Mouse (Mus musculus) embryonic facial prominence, embryonic 12.5 days (tissue): ENCODE results near the gene Muc3a. TPM values are rescaled to one million over a fixed set of nuclear protein-coding genes. Genes with fewer than 3 reads are reported as not detected.

Source experiments
- ATAC-seq: fragments of 200-750 bp; cut with Nextera tagmentation; 2 replicates; pipeline ENCODE4 v1.8.0; 2017; ENCODE audit not compliant: insufficient number of reproducible peaks, insufficient read depth, low FRiP score, low TSS enrichment
- H3K27ac ChIP-seq: fragments of 300-500 bp; sonication (generic); 2 replicates; pipeline ENCODE4 v1.5.1; 2016; ENCODE audit warnings: mild to moderate bottlenecking
- H3K27me3 ChIP-seq: fragments of 300-500 bp; sonication (generic); 2 replicates; pipeline ENCODE4 v1.6.1; 2016; ENCODE audit warnings: mild to moderate bottlenecking, moderate library complexity
- H3K36me3 ChIP-seq: fragments of 300-500 bp; sonication (generic); 2 replicates; pipeline ENCODE4 v1.6.1; 2016; ENCODE audit warnings: mild to moderate bottlenecking
- H3K4me1 ChIP-seq: fragments of 300-500 bp; sonication (generic); 2 replicates; pipeline ENCODE4 v1.6.1; 2016
- H3K4me2 ChIP-seq: fragments of 300-500 bp; sonication (generic); replicated peaks from 2 replicates; pipeline ENCODE4 v1.6.1; 2016; ENCODE audit warnings: mild to moderate bottlenecking, moderate library complexity
- H3K4me3 ChIP-seq: fragments of 300-500 bp; sonication (generic); 2 replicates; pipeline ENCODE4 v1.5.1; 2016; ENCODE audit warnings: mild to moderate bottlenecking
- H3K9ac ChIP-seq: fragments of 300-500 bp; sonication (generic); 2 replicates; pipeline ENCODE4 v1.6.1; 2016; ENCODE audit warnings: mild to moderate bottlenecking, moderate library complexity
- H3K9me3 ChIP-seq: fragments of 300-500 bp; sonication (generic); 2 replicates; pipeline ENCODE4 v1.6.1; 2016; ENCODE audit warnings: mild to moderate bottlenecking, moderate library complexity
- WGBS: fragments of 180-500 bp; shearing (Covaris S2); methylation state at CpG from one replicate; pipeline ENCODE4 v1.1.7; 2016; 5-methylcytosine and 5-hydroxymethylcytosine counted together
- polyA plus RNA-seq: library from polyadenylated mRNA; unstranded; fragments of >200 nt; fragmentation: Nextera tagmentation; extraction: Ambion mirVana; gene quantifications from 2 replicates; pipeline ENCODE4 v1.2.1, GENCODE M21; 2016

The Muc3a gene
- polyA plus RNA-seq = 0.08 TPM in 1 of 2 replicates, not detected in the other

DNA sequence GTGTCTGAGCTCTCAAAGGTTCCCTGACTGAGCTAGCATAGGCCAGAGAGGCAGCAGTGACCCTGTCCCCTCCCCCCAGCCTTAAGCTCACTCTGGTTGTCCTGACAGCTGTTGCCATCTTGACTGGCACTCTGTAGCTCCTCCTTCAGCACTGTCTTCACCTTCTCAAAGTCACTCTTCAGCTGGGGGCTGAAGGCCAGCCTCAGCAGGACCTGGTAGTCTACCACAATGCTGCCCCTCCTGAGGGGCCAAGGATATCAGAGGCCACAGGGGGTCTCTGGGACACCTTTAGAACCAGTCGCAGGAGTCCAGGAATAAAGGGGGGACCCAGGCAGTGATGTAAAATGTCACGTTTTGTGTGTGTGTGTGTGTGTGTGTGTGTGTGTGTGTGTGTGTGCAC lies at the start of gene Muc3a:
TSS of gene Muc3a (minus strand) at position 101 of the 400 bp plus-strand sequence.
- Histone ChIP-seq H3K27me3 (peaks cover 8% of the 10 kb centered on the region; the same call in 1 of the 2 replicates), H3K4me2 (no peak within 1 kb of the TSS), H3K4me1 (no peaks in the 10 kb centered on the region), H3K36me3 (no peaks in the 10 kb centered on the region), H3K9ac (no peak within 1 kb of the TSS), H3K27ac (no peak within 1 kb of the TSS), H3K4me3 (no peak within 1 kb of the TSS), H3K9me3 (no peaks in the 10 kb centered on the region)
- 63% methylated on average over 2 of the region's 2 CpGs for whole genome bisulfite sequencing
- no peak for ATAC-seq

DNA sequence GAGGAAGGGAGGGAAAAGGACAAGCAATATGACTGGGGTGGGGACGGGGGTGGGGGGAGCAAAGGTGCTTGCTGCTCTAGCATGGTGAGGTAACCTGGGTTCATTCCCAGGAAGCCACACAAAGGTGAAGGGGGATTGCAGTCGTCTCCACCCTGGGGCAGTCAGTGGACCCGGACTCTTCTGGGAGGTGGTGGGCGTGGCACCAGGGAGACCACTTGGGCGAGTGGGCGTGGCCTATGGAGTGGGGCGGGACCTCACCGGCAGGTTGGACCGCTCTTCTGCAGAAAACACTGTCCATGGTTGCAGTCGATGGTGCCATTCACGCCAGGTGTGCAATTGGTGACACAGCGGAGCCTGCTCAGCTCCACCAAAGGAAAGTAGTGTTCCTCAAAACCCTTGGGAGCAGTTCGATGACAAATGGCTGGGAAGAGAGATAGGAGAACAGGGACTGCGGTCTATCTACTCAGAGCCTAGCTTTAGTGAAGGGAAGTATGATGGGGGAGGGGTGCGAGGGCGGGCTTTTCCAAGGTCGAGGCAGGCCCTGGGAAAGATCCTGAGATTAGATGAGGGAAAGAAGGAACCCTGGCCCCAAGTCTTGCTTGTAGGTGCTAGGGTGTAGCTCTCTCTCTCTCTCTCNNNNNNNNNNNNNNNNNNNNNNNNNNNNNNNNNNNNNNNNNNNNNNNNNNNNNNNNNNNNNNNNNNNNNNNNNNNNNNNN lies 917 bp downstream of the Muc3a start:
- Histone ChIP-seq H3K4me1 (no peaks in the 10 kb centered on the region), H3K9ac (no peak overlapping the region), H3K9me3 (no peaks in the 10 kb centered on the region), H3K27me3 (peaks cover 8% of the 10 kb centered on the region; the same call in 1 of the 2 replicates), H3K4me2 (no peak overlapping the region), H3K27ac (no peak overlapping the region), H3K36me3 (no peaks in the 10 kb centered on the region), H3K4me3 (no peak overlapping the region)
- no peak for ATAC-seq
- 14% methylated on average over 17 of the region's 17 CpGs for WGBS

DNA sequence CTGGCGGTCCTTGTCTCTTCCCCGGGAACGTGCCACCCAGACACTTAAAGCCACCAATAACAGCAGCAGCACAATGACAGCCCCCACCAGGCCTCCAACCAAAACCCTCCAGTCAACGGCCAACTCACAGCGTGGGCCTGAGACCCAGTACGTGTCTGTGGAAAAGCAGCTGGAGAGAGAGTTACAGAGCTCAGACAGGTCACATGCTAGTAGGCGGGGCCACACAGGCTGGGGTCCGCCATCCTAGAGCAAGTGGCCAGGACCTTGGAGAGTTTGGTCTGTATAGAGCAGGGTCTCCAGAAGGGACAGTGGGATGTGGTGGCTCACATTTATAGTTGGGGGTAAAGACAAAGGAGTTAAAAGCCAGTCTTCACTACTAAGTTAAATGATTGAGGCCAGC lies 1.5 kb downstream of the Muc3a start:
- no peak overlapping the region for H3K4me3 ChIP-seq
- ATAC-seq = no peak
- H3K9ac ChIP-seq = no peak overlapping the region
- WGBS = 64% methylated on average over 8 of the region's 8 CpGs
- no peaks in the 10 kb centered on the region for H3K36me3 ChIP-seq
- H3K27ac ChIP-seq = no peak overlapping the region
- no peaks in the 10 kb centered on the region for H3K9me3 ChIP-seq
- H3K4me2 ChIP-seq = no peak overlapping the region
- peaks cover 8% of the 10 kb centered on the region; the same call in 1 of the 2 replicates for H3K27me3 ChIP-seq
- no peaks in the 10 kb centered on the region for H3K4me1 ChIP-seq

DNA sequence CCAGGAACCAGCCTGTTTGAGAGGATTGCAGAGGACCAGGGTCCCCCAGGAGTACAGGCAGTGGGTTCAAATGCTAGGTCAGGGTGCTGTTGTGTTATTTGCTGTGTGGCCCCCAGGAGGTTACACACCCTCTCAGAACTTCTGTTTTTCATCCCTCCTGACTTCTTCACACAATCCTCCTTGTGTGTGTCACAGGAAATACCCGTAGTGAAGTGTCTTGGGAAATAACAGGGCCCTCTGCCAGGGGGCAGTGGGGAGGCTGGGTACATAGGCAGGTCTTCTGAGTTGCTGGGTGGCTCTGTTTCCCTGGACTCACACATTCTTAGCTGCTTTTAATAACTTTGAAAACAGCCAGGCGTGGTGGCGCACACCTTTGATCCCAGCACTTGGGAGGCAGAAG lies 6.9 kb downstream of the Muc3a start:
- Histone ChIP-seq H3K4me3 (no peak overlapping the region), H3K4me2 (no peak overlapping the region), H3K27ac (no peak overlapping the region), H3K9me3 (no peaks in the 10 kb centered on the region), H3K36me3 (no peaks in the 10 kb centered on the region), H3K27me3 (0 out of 2 replicates have a peak, but pooled peaks cover 5% of the 10 kb centered on the region), H3K4me1 (no peaks in the 10 kb centered on the region), H3K9ac (no peak overlapping the region)
- no peak for ATAC-seq
- 77% methylated on average over 3 of the region's 3 CpGs for WGBS

DNA sequence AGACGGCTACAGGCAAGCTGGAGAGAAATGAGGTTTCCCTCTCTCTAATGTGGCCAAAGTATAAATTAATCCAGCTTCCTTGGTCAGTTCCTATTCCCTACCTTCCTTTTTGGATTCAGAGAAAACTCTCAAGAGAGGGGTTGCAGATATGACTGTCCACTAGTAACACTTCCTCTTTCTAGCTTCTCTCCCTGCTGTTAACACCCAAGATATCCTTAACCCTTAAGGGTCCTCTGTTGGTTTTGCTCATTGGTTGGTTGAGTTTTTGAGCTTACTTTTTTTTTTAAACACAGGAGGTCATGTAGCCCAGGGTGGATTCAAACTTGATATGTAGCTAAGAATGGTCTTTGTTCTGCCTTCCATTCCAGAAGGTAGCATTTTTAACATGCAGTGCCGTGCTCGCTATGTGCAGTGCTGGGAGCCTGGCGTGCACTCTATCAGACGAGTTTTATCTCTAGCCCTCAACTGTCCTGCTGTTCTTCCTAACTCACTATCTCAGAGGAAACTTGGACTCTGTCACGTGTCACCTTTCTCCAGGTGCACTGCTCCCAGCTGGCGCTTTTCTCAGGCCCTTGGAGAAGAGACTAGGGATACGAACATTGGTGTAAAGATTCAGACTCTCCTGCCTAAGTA lies 17.6 kb downstream of the Muc3a start:
- Histone ChIP-seq H3K4me1 (no peaks in the 10 kb centered on the region), H3K9ac (no peak overlapping the region), H3K36me3 (no peaks in the 10 kb centered on the region), H3K4me2 (no peak overlapping the region), H3K9me3 (0 out of 2 replicates have a peak, but pooled peaks cover 3% of the 10 kb centered on the region), H3K27me3 (peaks cover 7% of the 10 kb centered on the region; the same call in 1 of the 2 replicates), H3K4me3 (no peak overlapping the region), H3K27ac (no peak overlapping the region)
- no peak for ATAC-seq
- WGBS = 75% methylated on average over 8 of the region's 8 CpGs

DNA sequence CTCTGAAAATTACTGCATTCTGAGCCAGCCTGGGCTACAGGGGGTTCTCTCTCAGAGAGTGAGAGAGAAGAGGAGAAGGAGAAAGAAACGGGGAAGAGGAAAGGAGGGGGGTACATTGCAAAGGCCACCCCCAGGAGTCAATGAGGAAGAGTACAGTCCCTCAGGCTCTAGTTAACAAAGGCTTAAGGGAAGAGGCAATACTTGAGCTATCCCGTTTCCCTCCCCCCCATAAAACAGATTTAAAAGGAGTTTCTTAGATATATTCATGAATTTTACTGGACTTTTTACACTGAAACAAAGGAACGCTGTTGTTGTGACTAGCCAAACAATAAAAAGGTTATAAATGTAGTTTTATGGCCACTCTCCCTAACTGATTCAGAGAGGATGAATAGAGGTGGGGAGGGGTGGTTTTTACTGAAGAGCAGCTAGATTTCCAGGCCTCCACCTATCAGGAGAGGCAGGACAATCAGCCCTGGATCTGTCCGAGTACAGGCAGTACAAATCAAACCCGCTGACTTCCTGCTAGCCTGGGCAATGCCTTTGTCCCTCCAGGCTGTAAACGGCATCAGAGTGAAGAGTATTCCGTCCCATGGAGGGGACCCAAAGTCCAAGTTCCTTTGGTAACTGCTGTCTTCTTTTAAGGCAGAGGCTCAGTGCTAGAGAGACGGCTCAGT lies 18.8 kb downstream of the Muc3a start:
- no peak for ATAC-seq
- Histone ChIP-seq H3K27me3 (peaks cover 8% of the 10 kb centered on the region; the same call in 1 of the 2 replicates), H3K36me3 (no peaks in the 10 kb centered on the region), H3K4me2 (no peak overlapping the region), H3K9ac (no peak overlapping the region), H3K4me1 (no peaks in the 10 kb centered on the region), H3K27ac (no peak overlapping the region), H3K4me3 (no peak overlapping the region), H3K9me3 (0 out of 2 replicates have a peak, but pooled peaks cover 3% of the 10 kb centered on the region)
- 75% methylated on average over 8 of the region's 8 CpGs for WGBS

DNA sequence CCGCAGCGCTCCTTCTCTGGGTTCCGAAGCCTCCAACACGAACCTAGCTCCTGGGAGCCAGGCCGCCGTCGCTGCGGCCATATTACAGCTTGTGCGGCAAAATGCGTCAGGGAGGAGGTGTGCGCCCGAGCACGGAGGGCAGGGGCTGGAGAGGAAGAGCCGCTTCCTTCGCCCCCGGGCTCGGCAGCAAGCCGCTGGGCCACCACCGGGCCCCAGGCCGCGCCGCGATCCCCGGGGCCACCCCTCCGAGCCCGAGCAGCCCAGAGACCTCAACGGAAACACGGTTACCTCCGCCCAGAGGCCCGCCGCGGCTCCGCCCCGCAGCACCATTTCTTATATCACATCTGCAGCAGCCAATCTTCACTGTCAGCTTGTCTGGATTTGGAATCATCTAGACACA lies 22.9 kb downstream of the Muc3a start:
- WGBS = 1% methylated on average over 34 of the region's 34 CpGs
- Histone ChIP-seq H3K4me2 (peak overlapping the region; percentile 70), H3K27me3 (peaks cover 10% of the 10 kb centered on the region; the same call in 1 of the 2 replicates), H3K27ac (no peak overlapping the region), H3K36me3 (no peaks in the 10 kb centered on the region), H3K4me1 (no peaks in the 10 kb centered on the region), H3K9ac (peak overlapping the region; percentile 69), H3K4me3 (peak overlapping the region; percentile 53), H3K9me3 (0 out of 2 replicates have a peak, but pooled peaks cover 3% of the 10 kb centered on the region)
- no peak for ATAC-seq

DNA sequence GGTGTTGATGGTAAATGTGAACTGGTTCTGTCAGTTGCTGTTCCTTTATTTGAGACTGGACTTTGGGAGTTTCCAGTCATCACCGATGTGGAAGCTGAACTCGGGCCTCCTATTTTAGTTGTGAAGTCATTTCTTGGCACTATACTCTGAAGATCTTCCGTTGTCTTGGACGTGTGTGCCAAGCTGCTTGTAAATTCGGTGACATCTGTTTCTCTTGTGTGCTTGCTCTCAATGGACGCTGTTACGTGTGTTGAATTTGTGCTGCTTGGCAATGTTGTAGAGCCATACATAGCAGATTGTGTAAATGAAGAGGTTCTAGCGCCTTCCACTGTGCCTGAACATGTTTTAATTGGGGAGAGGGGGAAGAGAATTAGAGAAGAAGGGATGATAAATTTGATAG lies 26.8 kb downstream of the Muc3a start:
- no peaks in the 10 kb centered on the region for H3K4me1 ChIP-seq
- no peak overlapping the region for H3K9ac ChIP-seq
- no peak overlapping the region for H3K27ac ChIP-seq
- no peaks in the 10 kb centered on the region for H3K9me3 ChIP-seq
- H3K4me3 ChIP-seq = no peak overlapping the region
- H3K4me2 ChIP-seq = no peak overlapping the region
- WGBS = 89% methylated on average over 8 of the region's 8 CpGs
- H3K27me3 ChIP-seq = peaks cover 8% of the 10 kb centered on the region; the same call in 1 of the 2 replicates
- ATAC-seq = no peak
- H3K36me3 ChIP-seq = no peaks in the 10 kb centered on the region

DNA sequence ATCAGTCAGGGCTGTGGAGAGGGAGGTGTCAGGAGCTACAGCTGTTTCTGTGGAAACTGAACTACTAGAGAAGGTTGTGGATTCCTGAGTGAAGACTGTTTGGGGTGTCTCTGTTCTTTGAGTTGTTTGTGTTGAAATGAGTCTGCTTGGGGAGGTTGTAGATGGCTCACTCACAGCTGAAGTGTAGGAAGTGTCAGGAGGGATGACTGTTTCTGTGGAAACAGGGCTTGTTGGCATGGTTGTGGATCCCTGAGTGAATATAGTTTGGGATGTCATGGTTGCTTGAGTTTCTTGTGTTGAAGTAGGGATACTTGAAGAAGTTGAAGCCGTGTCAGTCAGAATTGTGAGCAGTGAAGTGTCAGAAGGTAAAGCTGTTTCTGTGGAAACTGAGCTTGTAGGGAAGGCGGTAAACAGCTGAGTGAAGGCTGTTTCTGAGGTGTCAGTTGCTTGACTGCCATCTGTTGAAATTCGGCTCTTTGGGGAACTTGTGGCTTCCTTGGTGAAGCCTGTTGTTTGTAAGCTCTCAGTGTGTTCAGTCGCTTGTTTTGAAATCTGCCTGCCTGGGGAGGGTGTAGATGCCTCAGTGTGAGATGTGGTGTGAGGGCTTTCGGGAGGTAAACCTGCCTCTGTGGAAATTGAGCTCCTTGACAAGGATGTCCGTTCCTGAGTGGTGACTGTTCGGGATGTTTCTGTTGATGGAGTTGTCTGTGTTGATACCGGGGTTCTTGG lies 32.4 kb downstream of the Muc3a start:
- no peak for ATAC-seq
- H3K9ac ChIP-seq = no peak overlapping the region
- H3K27ac ChIP-seq = no peak overlapping the region
- 78% methylated on average over 8 of the region's 8 CpGs for WGBS
- no peaks in the 10 kb centered on the region for H3K27me3 ChIP-seq
- no peaks in the 10 kb centered on the region for H3K4me1 ChIP-seq
- H3K36me3 ChIP-seq = no peaks in the 10 kb centered on the region
- no peaks in the 10 kb centered on the region for H3K9me3 ChIP-seq
- H3K4me3 ChIP-seq = no peak overlapping the region
- no peak overlapping the region for H3K4me2 ChIP-seq

DNA sequence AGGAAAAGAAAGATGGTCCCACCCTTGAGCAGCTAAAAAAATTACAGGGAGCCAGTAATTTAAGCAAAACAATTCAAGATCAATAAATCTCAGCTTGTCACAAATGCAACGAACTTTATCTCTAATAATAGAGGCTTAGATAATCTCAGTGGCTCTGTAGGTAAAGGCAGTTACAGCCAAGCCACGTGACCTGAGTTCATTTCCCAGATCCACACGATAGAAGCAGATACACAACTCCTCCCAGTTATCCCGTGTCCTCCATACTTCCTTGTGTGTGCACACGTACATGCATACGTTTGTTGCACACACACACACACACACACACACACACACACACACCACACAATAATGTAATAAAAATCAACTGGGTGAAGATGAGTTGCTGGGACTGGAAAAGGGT lies 38.2 kb downstream of the Muc3a start:
- Histone ChIP-seq H3K4me2 (no peak overlapping the region), H3K9me3 (no peaks in the 10 kb centered on the region), H3K4me3 (no peak overlapping the region), H3K27me3 (no peaks in the 10 kb centered on the region), H3K9ac (no peak overlapping the region), H3K4me1 (no peaks in the 10 kb centered on the region), H3K36me3 (no peaks in the 10 kb centered on the region), H3K27ac (no peak overlapping the region)
- ATAC-seq = no peak
- WGBS = 84% methylated on average over 6 of the region's 6 CpGs

DNA sequence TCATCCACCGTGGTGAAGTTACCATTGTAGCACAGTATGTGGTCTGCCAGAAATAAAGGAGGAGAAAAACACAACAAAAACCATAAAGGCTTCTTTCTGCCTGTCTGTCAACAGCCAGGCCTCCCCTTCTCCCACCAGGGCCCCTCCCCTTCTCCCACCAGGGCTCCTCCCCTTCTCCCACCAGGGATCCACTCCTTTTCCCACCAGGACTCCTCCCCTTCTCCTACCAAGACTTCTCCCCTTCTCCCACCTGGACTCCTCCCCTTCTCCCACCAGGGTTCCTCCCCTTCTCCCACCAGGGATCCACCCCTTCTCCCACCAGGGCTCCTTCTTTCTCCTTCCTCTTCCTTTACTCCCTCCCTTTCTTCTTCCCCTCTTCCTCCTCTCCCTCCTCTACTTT lies 39.6 kb downstream of the Muc3a start:
- Histone ChIP-seq H3K36me3 (no peaks in the 10 kb centered on the region), H3K9ac (no peak overlapping the region), H3K27ac (no peak overlapping the region), H3K4me1 (no peaks in the 10 kb centered on the region), H3K4me2 (no peak overlapping the region), H3K9me3 (no peaks in the 10 kb centered on the region), H3K4me3 (no peak overlapping the region), H3K27me3 (no peaks in the 10 kb centered on the region)
- ATAC-seq = no peak
- 15% methylated on average over 1 of the region's 1 CpGs for WGBS
